In genomic region chr17:32528408-32529337, GRCm38 (mm10) we compare ENCODE assay signal across 8 mouse cellular contexts. TPM values are rescaled to one million over a fixed set of nuclear protein-coding genes. Genes with fewer than 3 reads are reported as not detected.
DNase-seq lines count a peak whose midpoint lies in the region; ATAC-seq and TF ChIP-seq lines count a peak whose summit lies in the region.

No protein-coding gene starts in this region.

- H3K4me1 ChIP-seq in hindbrain, embryonic 11.5 days (replicated peaks; ENCODE audit: control insufficient read depth, insufficient read depth, low read length) = no peaks in the 10 kb centered on the region
- H3K4me1 ChIP-seq in lung, postnatal 0 days (ENCODE audit: insufficient read depth, low read depth, low read length) = no peaks in the 10 kb centered on the region

- H3K4me2 ChIP-seq in hindbrain, embryonic 11.5 days (replicated peaks; ENCODE audit: low read depth, low read length) = peak overlapping the region; percentile 42
- peak overlapping the region; percentile 54 for H3K4me2 ChIP-seq in lung, postnatal 0 days (replicated peaks; ENCODE audit: low read depth, low read length)

- peak; percentile 74 for DNase-seq in NIH3T3 (ENCODE audit: low read depth)
- DNase-seq in cerebellum, adult 9-11 months = peak; percentile 95
- DNase-seq in frontal cortex, adult 2 months (ENCODE audit: extremely low spot score in 1 of 2, low spot score in 1 of 2) = peak; percentile 72 to 92
- peak; percentile 91 for DNase-seq in hindbrain, embryonic 11.5 days (ENCODE audit: low spot score)
- DNase-seq in layer of hippocampus, postnatal 10 days (ENCODE audit: low spot score in 2 of 2) = peak; percentile 91
- peak; percentile 92 for DNase-seq in lung, postnatal 0 days (ENCODE audit: low spot score)
- peak; percentile 41 for DNase-seq in ovary, postnatal 10 days (ENCODE audit: low spot score)
- peak; percentile 87 to 92 for DNase-seq in thymus, postnatal 10 days (ENCODE audit: low spot score in 2 of 2)

- TF ChIP-seq EP300 in lung, postnatal 0 days (IDR thresholded peaks at IDR 0.05) = no peak

- 18% methylated on average over 26 of the region's 26 CpGs for WGBS in hindbrain, embryonic 11.5 days
- WGBS in lung, postnatal 0 days = 17% methylated on average over 26 of the region's 26 CpGs

- no peak overlapping the region for H3K27ac ChIP-seq in hindbrain, embryonic 11.5 days (ENCODE audit: low read depth, low read length)
- peak overlapping the region; percentile 6; the same call in 1 of the 2 replicates for H3K27ac ChIP-seq in lung, postnatal 0 days (ENCODE audit: low read length)

- H3K9me3 ChIP-seq in hindbrain, embryonic 11.5 days (ENCODE audit: control insufficient read depth, low read length) = no peaks in the 10 kb centered on the region
- no peaks in the 10 kb centered on the region for H3K9me3 ChIP-seq in lung, postnatal 0 days (ENCODE audit: low read length)

- H3K9ac ChIP-seq in hindbrain, embryonic 11.5 days (ENCODE audit: low read depth, low read length) = peak overlapping the region; percentile 45
- H3K9ac ChIP-seq in lung, postnatal 0 days (replicated peaks; ENCODE audit: low read depth) = no peak overlapping the region

- ATAC-seq in hindbrain, embryonic 11.5 days (ENCODE audit: low FRiP score) = peak; percentile 74
- peak; percentile 97 for ATAC-seq in lung, postnatal 0 days

- TF ChIP-seq CTCF in lung, postnatal 0 days (IDR thresholded peaks at IDR 0.05) = peak; percentile 94

- no peaks in the 10 kb centered on the region for H3K27me3 ChIP-seq in hindbrain, embryonic 11.5 days (ENCODE audit: control insufficient read depth, insufficient read depth, low read length)
- H3K27me3 ChIP-seq in lung, postnatal 0 days (replicated peaks; ENCODE audit: insufficient read depth, low read length) = no peaks in the 10 kb centered on the region

- H3K36me3 ChIP-seq in hindbrain, embryonic 11.5 days (ENCODE audit: control insufficient read depth, insufficient read depth, low read length) = no peaks in the 10 kb centered on the region
- no peaks in the 10 kb centered on the region for H3K36me3 ChIP-seq in lung, postnatal 0 days (ENCODE audit: insufficient read depth, low read length)

- H3K4me3 ChIP-seq in hindbrain, embryonic 11.5 days (ENCODE audit: low read depth, low read length) = peak overlapping the region; percentile 17; the same call in 1 of the 2 replicates
- peak overlapping the region; percentile 16 for H3K4me3 ChIP-seq in lung, postnatal 0 days (ENCODE audit: low read depth, low read length)

RNA-seq across cellular contexts. Expression of gene Cyp4f16, which starts 7.7 kb away (rescaled TPM):
- 13.0 and 13.4 TPM in 2 replicates for polyA plus RNA-seq in frontal cortex, adult 2 months (2012; rRNA removed)
- polyA plus RNA-seq in hindbrain, embryonic 11.5 days (2014; fragmentation: Nextera tagmentation; extraction: Ambion mirVana) = 11.4 TPM in 2 replicates
- total RNA-seq in layer of hippocampus, postnatal 10 days (2021) = 1 to 10 TPM; 8.5 to 8.7 TPM
- polyA plus RNA-seq in lung, postnatal 0 days (2015; fragmentation: Nextera tagmentation; extraction: Ambion mirVana) = 19.5 and 19.7 TPM in 2 replicates

RNA-seq across cellular contexts. Expression of gene Cyp4f17, which starts 22.8 kb away (rescaled TPM):
- polyA plus RNA-seq in frontal cortex, adult 2 months (2012; rRNA removed) = 6.4 and 6.6 TPM in 2 replicates
- 6.0 and 10.3 TPM in 2 replicates for polyA plus RNA-seq in hindbrain, embryonic 11.5 days (2014; fragmentation: Nextera tagmentation; extraction: Ambion mirVana)
- 1 to 10 TPM; 4.9 TPM for total RNA-seq in layer of hippocampus, postnatal 10 days (2021)
- polyA plus RNA-seq in lung, postnatal 0 days (2015; fragmentation: Nextera tagmentation; extraction: Ambion mirVana) = 5.0 and 5.2 TPM in 2 replicates

Comparison
In these comparisons a context has a peak if more than half of its experiments do, and no peak if none do; other contexts are left out.
1. DNase-seq: peak in every context shown above with its lines; median percentile 95 in cerebellum, adult 9-11 months; 92 in lung, postnatal 0 days; 91 in hindbrain, embryonic 11.5 days; 91 in layer of hippocampus, postnatal 10 days; 90 in thymus, postnatal 10 days; 82 in frontal cortex, adult 2 months; 74 in NIH3T3; 41 in ovary, postnatal 10 days.